Mouse (Mus musculus): ENCODE data around the gene Prkar1b.

- TF ChIP-seq EP300 (IDR thresholded peaks at IDR 0.05; ENCODE audit: low read depth), result no peak
- TF ChIP-seq CTCF (IDR thresholded peaks at IDR 0.05; ENCODE audit: low read depth), result no peak
These were observed 17.1 kb upstream of the Prkar1b start for GRCm38 (mm10) chr5:139166781-139167361.
